Mouse (Mus musculus) adrenal gland, postnatal 25 days (tissue): Measurements from ENCODE around the gene Wdr11. TPM values are rescaled to one million over a fixed set of nuclear protein-coding genes. Genes with fewer than 3 reads are reported as not detected.

Experiments
- DNase-seq: peaks from one replicate; pipeline ENCODE4 v3.0.0; 2021; ENCODE audit warnings: mixed read lengths
- long read RNA-seq: library from polyadenylated mRNA; stranded (forward); transcript quantifications from one replicate; pipeline ENCODE4 v2.0.0, GENCODE M21; 2021
- total RNA-seq: library from RNA; stranded (reverse); gene quantifications from 2 replicates; pipeline ENCODE4 v1.2.3, GENCODE M21; 2021

The Wdr11 gene
- total RNA-seq: 52.0 and 62.4 TPM in 2 replicates
- long read RNA-seq, full-length matches to known transcripts: 23 of 52 reads
- long read RNA-seq, partial matches to known transcripts: 26 of 52 reads
- long read RNA-seq, other reads (novel, unspliced or antisense): 3 of 52 reads

DNA sequence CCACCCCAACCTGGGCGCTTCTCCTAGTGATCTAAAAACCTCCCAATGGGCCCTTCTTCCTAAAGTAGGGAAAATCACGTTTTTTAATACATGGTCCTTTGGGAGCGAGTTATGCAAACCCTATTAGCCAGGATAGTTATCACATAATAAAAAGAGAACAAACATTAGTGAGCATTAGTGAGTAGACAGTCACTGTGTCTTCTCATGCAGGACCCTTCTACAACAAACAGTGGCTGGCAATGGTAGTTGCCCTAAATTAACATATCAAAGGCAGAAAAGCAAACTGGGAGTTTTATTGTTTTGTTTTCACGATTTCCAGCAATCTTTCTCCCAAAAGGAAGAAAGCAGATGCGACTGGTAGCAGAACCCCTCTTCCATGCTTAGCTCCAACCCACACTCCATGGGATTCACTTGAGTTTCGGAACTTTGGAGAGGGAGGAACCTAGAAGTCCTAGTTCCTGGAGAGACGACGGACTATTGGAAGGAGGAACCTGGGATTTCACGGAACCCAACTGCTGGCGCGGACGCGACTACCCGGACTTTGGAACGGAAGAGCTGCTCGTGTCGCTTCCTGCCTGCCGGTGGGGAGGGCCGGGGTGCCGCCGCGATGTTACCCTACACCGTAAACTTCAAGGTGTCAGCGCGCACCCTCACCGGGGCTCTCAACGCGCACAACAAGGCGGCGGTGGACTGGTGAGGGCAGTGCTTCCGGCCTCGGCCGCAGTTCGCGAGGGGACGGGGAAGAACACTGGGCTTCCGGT, at the start of gene Wdr11:
Wdr11 (plus strand) TSS at position 493 of the 761 bp plus-strand sequence.
- DNase-seq: peak; percentile 73

DNA sequence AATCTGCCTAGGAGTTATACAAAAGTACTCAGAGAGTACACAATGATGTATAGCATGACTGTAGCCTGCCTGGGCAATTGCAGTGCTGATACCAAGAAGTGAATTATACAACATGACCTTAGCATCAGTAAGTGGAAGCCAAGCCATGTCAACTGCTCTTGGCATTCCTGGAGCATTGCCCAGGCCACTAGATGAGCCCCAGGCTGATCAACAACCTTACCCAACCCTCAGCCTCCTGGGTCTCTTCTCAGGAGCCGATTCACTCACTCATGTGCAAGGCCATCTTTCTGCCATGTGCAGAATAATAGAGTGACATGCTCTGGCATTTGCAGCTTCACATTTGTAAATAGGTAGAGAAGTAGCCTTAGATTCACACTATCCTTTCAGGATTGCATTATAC, 24.1 kb upstream of the Wdr11 start:
- peak; percentile 9 for DNase-seq

GRCm38 (mm10) chr7:129568338-129568737, 23.3 kb upstream of the Wdr11 start:
- no peak for DNase-seq

GRCm38 (mm10) chr7:129574471-129574870, 17.2 kb upstream of the Wdr11 start:
- no peak for DNase-seq

GRCm38 (mm10) chr7:129575110-129575784, 16.4 kb upstream of the Wdr11 start:
- DNase-seq: no peak

DNA sequence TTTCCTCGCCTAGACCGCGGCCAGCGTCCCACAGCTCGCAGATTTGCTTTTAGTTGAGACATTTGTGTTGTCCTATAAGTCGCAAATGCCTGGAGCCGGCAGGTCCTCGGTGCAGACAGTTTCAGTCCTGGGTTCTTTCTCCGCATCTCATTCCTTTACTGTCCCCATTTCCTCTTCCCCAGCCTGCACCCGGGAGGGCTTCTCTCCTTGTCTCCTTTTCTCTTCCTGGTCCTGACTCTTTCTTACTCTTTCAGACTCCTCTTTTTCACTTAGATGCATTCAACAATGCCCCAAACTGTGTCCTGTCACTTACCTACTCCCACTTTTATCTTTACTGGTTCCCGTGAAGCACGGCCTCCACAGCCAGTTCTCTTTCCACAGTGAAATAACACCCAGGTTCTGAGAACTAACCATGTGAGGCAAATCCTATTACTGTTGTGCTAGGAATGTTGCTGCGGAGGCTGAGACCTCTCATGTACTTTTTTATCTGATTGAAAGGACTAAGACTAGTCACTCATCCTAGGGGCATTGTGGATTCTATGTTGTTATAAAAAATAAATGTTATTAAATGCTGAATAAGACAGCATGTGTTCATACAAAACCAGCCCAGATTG, 576 bp downstream of the Wdr11 start:
- no peak for DNase-seq

DNA sequence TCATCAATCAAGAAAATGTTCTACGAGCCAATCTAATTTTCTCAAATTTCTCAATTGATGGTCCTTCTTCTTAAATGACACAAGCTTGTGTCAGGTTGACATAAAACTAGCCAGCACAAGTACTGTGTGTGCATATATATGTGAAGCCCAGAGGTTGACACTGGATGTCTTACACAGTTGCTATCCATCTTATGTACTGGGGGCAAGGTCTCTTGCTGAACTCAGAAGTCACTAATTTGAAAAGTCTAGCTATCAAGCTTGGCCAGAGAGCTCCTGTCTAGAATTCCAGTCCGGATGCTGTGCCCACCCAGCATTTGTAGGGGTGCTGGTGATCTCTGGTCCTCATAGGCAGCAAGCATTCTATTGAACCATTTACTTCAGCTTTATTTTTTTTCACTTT, 5.5 kb downstream of the Wdr11 start:
- no peak for DNase-seq

DNA sequence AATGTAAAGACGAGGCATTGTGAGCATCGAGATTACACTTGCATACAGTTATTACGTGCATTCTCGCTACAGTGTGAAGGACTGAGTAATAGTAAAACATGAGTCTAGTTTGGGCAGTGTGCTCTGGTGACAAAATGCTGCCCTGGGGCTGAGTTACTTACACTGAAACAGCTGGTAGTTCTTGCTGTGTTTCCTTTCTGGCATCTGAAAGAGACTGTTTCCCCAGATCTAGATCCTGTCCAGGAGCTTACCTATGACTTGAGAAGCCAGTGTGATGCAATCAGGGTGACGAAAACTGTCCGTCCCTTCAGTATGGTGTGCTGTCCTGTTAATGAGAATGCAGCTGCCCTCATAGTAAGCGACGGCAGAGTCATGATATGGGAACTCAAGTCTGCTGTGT, 14.6 kb downstream of the Wdr11 start:
- no peak for DNase-seq

DNA sequence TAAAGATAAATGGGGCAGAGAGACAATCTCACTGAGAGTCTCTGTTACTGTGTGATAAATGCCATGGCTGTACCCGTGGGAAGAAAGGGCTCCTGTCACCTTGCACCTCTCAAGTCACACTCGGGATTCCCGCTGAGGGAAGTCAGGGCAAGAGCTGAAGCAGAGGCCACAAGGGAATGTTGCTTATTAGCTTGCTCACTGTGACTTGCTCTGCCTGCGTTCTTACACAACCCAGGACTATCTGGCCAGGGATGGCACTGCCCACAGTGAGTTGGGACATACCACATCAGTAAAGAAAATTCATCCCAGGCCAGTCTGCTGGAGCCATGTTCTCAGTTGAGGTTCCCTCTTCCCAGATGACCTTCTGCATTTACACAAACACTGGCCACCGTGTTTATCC, 29.5 kb downstream of the Wdr11 start:
- no peak for DNase-seq

GRCm38 (mm10) chr7:129630351-129630750, 38.7 kb downstream of the Wdr11 start:
- DNase-seq: no peak

DNA sequence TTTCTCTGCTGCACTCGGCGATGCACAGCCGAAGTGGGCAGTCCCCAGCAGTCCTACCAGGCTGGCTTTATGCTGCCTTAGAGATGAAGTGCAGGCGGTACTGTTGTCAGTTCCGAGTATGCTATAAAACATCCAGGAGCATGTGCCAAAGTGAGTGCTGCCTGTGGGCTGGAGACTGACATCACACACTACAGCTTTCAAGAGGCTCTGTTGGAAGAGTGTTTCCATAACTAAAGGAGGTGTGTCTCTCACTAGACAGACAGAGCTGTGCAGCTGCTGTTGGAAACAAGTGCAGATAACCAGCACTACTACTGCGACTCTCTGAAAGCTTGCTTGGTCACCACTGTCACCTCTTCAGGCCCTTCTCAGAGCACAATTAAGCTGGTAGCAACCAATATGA, 39.8 kb downstream of the Wdr11 start:
- no peak for DNase-seq

- DNase-seq: no peak
Measured at GRCm38 (mm10) chr7:129635898-129636640, 44.4 kb downstream of the Wdr11 start.

DNA sequence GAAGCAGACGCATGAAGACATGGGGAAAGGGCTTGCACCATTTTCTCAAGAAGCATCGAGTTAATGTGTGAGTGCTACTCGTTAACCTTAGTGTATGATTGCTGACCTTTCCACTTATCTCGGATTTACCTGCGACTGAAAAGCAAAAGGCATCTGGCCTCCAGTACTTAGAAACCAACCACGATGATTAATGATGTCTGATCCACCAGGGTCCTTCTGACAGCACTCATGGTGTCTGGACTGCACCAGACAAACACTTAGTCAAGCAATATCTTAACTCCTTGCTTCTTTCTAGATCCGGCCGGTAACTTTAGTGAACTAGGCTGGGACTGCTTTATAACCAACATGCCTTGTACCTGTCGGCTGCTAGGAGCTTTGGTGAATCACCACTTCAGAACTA, 45.3 kb downstream of the Wdr11 start:
- no peak for DNase-seq

- DNase-seq: no peak
Measured at GRCm38 (mm10) chr7:129637906-129638475, 46.3 kb downstream of the Wdr11 start.

- no peak for DNase-seq
Measured at GRCm38 (mm10) chr7:129639006-129639405, 47.3 kb downstream of the Wdr11 start.

GRCm38 (mm10) chr7:129639833-129640232, 48.2 kb downstream of the Wdr11 start:
- no peak for DNase-seq

DNA sequence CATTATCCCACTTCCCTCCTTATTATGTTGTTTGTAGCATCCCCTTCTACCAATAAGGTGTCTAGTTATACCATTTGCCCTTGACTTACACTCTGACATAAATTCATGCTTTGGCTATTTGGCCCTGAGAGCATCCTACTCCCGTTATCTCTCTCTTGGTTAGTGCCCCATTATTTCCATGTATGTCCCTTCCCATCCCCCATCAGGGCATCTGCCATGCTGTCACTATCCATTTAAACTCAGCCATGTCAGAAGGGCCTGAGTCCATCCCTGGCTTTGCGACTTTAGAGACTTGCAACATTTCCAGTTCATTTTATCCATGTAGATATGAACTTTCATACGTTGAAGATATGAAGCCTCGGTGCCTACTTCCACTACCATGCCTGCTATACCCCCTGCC, 51.6 kb downstream of the Wdr11 start:
- DNase-seq: no peak

DNA sequence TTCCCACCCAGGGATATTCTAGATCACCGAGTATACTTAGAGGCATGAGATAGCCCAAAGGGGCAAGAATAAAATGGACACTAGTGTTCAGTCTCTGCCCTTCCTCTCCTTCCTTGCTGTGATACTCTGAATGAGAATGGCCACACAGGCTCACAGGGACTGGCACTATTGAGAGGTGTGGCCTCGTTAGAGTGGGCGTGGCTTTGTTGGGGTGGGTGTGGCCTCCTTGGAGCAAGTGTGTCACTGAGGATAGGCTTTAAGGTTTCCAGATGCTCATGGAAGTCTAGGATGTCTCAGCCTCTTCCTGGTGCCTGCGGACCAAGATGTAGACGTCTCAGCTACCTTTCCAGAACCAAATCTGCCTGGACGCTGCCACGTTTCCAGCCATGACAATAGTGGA, 56.1 kb downstream of the Wdr11 start:
- no peak for DNase-seq

- peak; percentile 90 for DNase-seq
Measured at GRCm38 (mm10) chr7:129648938-129649337, 57.3 kb downstream of the Wdr11 start.

GRCm38 (mm10) chr7:129650717-129651116, 59.1 kb downstream of the Wdr11 start:
- DNase-seq: no peak

DNA sequence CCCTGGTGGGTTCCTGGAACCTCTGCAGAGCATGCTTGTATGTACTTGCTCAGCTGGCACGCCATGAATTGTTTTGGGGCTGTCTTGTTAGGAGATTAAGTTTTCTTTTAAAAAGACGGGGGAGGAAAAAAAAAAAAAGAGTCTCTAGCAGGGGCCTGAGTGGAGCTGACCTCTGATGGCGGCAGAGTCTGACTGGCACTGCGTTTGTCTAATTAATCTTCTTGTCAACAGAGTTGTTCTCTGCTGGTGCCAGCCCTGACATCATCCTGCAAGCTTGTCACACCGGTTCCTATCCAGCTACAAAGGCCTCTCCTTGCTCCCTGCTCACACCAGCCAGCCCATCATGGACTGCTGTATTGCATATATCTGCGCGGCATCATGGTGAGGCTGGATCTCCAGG, 60.1 kb downstream of the Wdr11 start:
- DNase-seq: no peak

DNA sequence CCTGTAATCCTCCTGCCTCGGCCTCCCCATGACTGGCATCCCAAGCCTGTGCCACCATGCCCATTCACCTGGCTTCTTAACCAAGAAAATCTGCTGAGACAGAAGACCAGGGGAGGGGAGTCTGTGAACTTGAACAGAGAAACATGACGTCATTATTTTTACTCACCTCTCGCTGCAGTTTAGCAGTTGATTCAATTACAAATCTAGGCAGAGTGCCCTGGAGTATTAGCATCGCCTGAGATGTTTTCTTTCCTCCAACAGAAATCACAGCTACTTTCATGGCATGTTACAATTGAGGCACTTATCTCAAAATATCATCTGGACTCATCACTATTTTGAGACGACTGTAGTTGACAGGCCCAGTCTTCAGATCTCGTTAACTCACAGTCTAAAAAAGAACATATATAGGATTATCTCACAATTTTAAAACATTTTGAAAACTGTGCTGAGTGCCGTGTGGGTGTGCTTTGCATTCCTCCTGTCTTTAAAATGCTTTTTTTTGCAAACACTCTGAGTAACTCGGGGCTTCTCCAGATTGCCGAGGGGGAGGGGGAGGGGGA, 61.3 kb downstream of the Wdr11 start:
- no peak for DNase-seq
